Mouse (Mus musculus) left cerebral cortex, postnatal 25 days (tissue): ENCODE data around the gene Rnf8. TPM values are rescaled to one million over a fixed set of nuclear protein-coding genes. Genes with fewer than 3 reads are reported as not detected.

ENCODE experiments used
- DNase-seq, 2 experiments: peaks; one replicate each; pipeline ENCODE4 v3.0.0; 2022; ENCODE audit warnings: low spot score in 2 of 2, mixed read lengths in 1 of 2
- intact Hi-C: fragments of 180-260 bp; cut with DNase I; formaldehyde crosslinking; loops from one replicate; pipeline ENCODE4 v1.15.1; 2025
- microRNA-seq, 2 experiments: library from miRNA; unstranded; fragments of <30 nt; microRNA quantifications; one replicate each; pipeline ENCODE4 v1.2.0; 2022
- total RNA-seq, 2 experiments: library from RNA; stranded (reverse); gene quantifications; 2 replicates each; pipeline ENCODE4 v1.2.3; 2021

Rnf8 gene
- total RNA-seq, 2 experiments from 2014 or later = 59.1 to 70.2 TPM

- DNase-seq = no peak
- intact Hi-C loops = no loop called here
These were observed 56.4 kb downstream of the Rnf8 start for GRCm38 (mm10) chr17:29671021-29671420.

- intact Hi-C loops = no loop called here
These were observed 58.7 kb downstream of the Rnf8 start for GRCm38 (mm10) chr17:29673325-29673724.

GRCm38 (mm10) chr17:29678526-29678925 lies 63.9 kb downstream of the Rnf8 start:
- no peak for DNase-seq
- intact Hi-C loops = no loop called here

More at GRCm38 (mm10) chr17:29673325-29673724, 58.7 kb downstream of the Rnf8 start:
- DNase-seq = no peak

- intact Hi-C loops = no loop called here
- no peak for DNase-seq
These were observed 64.6 kb downstream of the Rnf8 start for GRCm38 (mm10) chr17:29679038-29679767.

GRCm38 (mm10) chr17:29680174-29680573 lies 65.6 kb downstream of the Rnf8 start:
- DNase-seq = no peak

GRCm38 (mm10) chr17:29680921-29681320 lies 66.3 kb downstream of the Rnf8 start:
- intact Hi-C loops = no loop called here
- no peak for DNase-seq

More at GRCm38 (mm10) chr17:29680174-29680573, 65.6 kb downstream of the Rnf8 start:
- intact Hi-C loops = no loop called here

- DNase-seq = no peak
- intact Hi-C loops = no loop called here
These were observed 67.1 kb downstream of the Rnf8 start for GRCm38 (mm10) chr17:29681669-29682068.

- no peak for DNase-seq
These were observed 67.7 kb downstream of the Rnf8 start for GRCm38 (mm10) chr17:29682261-29682660.

GRCm38 (mm10) chr17:29683127-29683526 lies 68.5 kb downstream of the Rnf8 start:
- intact Hi-C loops = no loop called here
- DNase-seq = no peak

More at GRCm38 (mm10) chr17:29682261-29682660, 67.7 kb downstream of the Rnf8 start:
- intact Hi-C loops = no loop called here

- DNase-seq = no peak
- intact Hi-C loops = no loop called here
These were observed 69.7 kb downstream of the Rnf8 start for GRCm38 (mm10) chr17:29684275-29684674.

- DNase-seq = no peak
- intact Hi-C loops = no loop called here
These were observed 72.2 kb downstream of the Rnf8 start for GRCm38 (mm10) chr17:29686771-29687170.

- intact Hi-C loops = no loop called here
- DNase-seq = no peak
These were observed 72.8 kb downstream of the Rnf8 start for GRCm38 (mm10) chr17:29687373-29687772.

- DNase-seq = no peak
- intact Hi-C loops = no loop called here
These were observed 74.0 kb downstream of the Rnf8 start for GRCm38 (mm10) chr17:29688610-29689009.

GRCm38 (mm10) chr17:29690257-29690656 lies 75.7 kb downstream of the Rnf8 start:
- DNase-seq = no peak
- intact Hi-C loops = no loop called here

- no peak for DNase-seq
- intact Hi-C loops = no loop called here
These were observed 78.2 kb downstream of the Rnf8 start for GRCm38 (mm10) chr17:29692827-29693226.

- no peak for DNase-seq
- intact Hi-C loops = no loop called here
These were observed 79.0 kb downstream of the Rnf8 start for GRCm38 (mm10) chr17:29693571-29693970.

GRCm38 (mm10) chr17:29694516-29694915 lies 79.9 kb downstream of the Rnf8 start:
- intact Hi-C loops = no loop called here
- DNase-seq = no peak

Small RNAs within 50 kb of the gene (microRNA-seq; reads per million reads assigned to microRNA genes)
- gene Mir7667 = 0 to 0.25 reads per million in 2 experiments

Other genes starting within 250 kb of the Rnf8 start
- 1 to 10 TPM; 6.8 to 7.4 TPM for gene Pim1, start 124.0 kb upstream of the Rnf8 start, total RNA-seq
- gene Gm17657, start 65.2 kb upstream of the Rnf8 start, total RNA-seq = not detected
- gene Tbc1d22b, start 65.0 kb upstream of the Rnf8 start, total RNA-seq = 10 to 100 TPM; 42.3 to 43.2 TPM
- not detected for gene Tmem217, start 62.4 kb upstream of the Rnf8 start, total RNA-seq
- 1 to 10 TPM; 4.3 TPM for gene Gm28043, start 86 bp downstream of the Rnf8 start, total RNA-seq
- gene Cmtr1, start 45.8 kb downstream of the Rnf8 start, total RNA-seq = 100 to 1,000 TPM in 1 of 2 experiments, 10 to 100 TPM in 1; 96.9 to 118 TPM
- gene Ccdc167, start 102.3 kb downstream of the Rnf8 start, total RNA-seq = 10 to 100 TPM; 16.2 to 16.9 TPM